Mouse (Mus musculus) forebrain, embryonic 14.5 days (tissue): ENCODE data around the gene 1700030K09Rik. TPM values are rescaled to one million over a fixed set of nuclear protein-coding genes. Genes with fewer than 3 reads are reported as not detected.

Source experiments
- ATAC-seq: fragments of 200-750 bp; cut with Nextera tagmentation; 2 replicates; pipeline ENCODE4 v1.8.0; 2017; ENCODE audit warnings: mild to moderate bottlenecking, moderate library complexity
- DNase-seq: peaks from one replicate; pipeline ENCODE4 v3.0.0-alpha.2; 2015; ENCODE audit warnings: low spot score
- H3K27ac ChIP-seq: fragments of 300-500 bp; sonication (generic); 2 replicates; pipeline ENCODE4 v1.5.1; 2014; ENCODE audit warnings: low read depth, mild to moderate bottlenecking, control low read depth, low read length, moderate library complexity
- H3K27me3 ChIP-seq: fragments of 300-500 bp; sonication (generic); replicated peaks from 2 replicates; pipeline ENCODE4 v1.6.1; 2014; ENCODE audit warnings: low read length, control low read depth, mixed read lengths; ENCODE audit not compliant: control insufficient read depth, insufficient read depth
- H3K36me3 ChIP-seq: fragments of 300-500 bp; sonication (generic); 2 replicates; pipeline ENCODE4 v1.6.1; 2014; ENCODE audit warnings: low read length, control low read depth; ENCODE audit not compliant: control insufficient read depth, insufficient read depth
- H3K4me1 ChIP-seq: fragments of 300-500 bp; sonication (generic); 2 replicates; pipeline ENCODE4 v1.6.1; 2014; ENCODE audit warnings: antibody characterized with exemption, low read length, control low read depth; ENCODE audit not compliant: control insufficient read depth, insufficient read depth
- H3K4me2 ChIP-seq: fragments of 300-500 bp; sonication (generic); 2 replicates; pipeline ENCODE4 v1.6.1; 2014; ENCODE audit warnings: mild to moderate bottlenecking, control low read depth, low read length
- H3K4me3 ChIP-seq: fragments of 300-500 bp; sonication (generic); 2 replicates; pipeline ENCODE4 v1.5.1; 2014; ENCODE audit warnings: low read depth, low read length, control low read depth
- H3K9ac ChIP-seq: fragments of 300-500 bp; sonication (generic); 2 replicates; pipeline ENCODE4 v1.6.1; 2014; ENCODE audit warnings: mild to moderate bottlenecking, low read length, control low read depth, moderate library complexity
- H3K9me3 ChIP-seq: fragments of 300-500 bp; sonication (generic); replicated peaks from 2 replicates; pipeline ENCODE4 v1.6.1; 2016; ENCODE audit warnings: low read length, control low read depth, mixed read lengths; ENCODE audit not compliant: control insufficient read depth
- WGBS: fragments of 180-500 bp; shearing (Covaris S2); extraction: QIAGEN DNeasy Blood & Tissue Kit; methylation state at CpG from one replicate; pipeline ENCODE4 v1.1.7; 2014; 5-methylcytosine and 5-hydroxymethylcytosine counted together
- polyA plus RNA-seq: library from polyadenylated mRNA; unstranded; fragments of >200 nt; fragmentation: Nextera tagmentation; extraction: Ambion mirVana; gene quantifications from 2 replicates; pipeline ENCODE4 v1.2.1, GENCODE M21; 2014

1700030K09Rik gene
- polyA plus RNA-seq, 1 experiment from 2014 or later: 14.8 TPM

GRCm38 (mm10) chr8:72420571-72421361, 22.9 kb upstream of the 1700030K09Rik start:
- H3K4me2 ChIP-seq: peak overlapping the region; percentile 77
- WGBS: under 1% methylated on average over 59 of the region's 73 CpGs

GRCm38 (mm10) chr8:72421362-72422335, 22.0 kb upstream of the 1700030K09Rik start, which contains the start of gene Eps15l1:
Gene Eps15l1 (minus strand): TSS chr8:72421460.
- Histone ChIP-seq H3K4me1 (peaks cover 16% of the 10 kb centered on the region), H3K9me3 (no peaks in the 10 kb centered on the region), H3K9ac (peak within 1 kb of the TSS; percentile 88), H3K4me2 (peak within 1 kb of the TSS; percentile 77), H3K4me3 (peak within 1 kb of the TSS; percentile 80), H3K27me3 (no peaks in the 10 kb centered on the region), H3K27ac (peak within 1 kb of the TSS; percentile 77), H3K36me3 (peaks cover 4% of the 10 kb centered on the region; the same call in 1 of the 2 replicates)
- ATAC-seq (peak; percentile 98), DNase-seq (peak; percentile 99)
- WGBS: under 1% methylated on average over 48 of the region's 48 CpGs

More at GRCm38 (mm10) chr8:72420571-72421361, 22.9 kb upstream of the 1700030K09Rik start:
- Histone ChIP-seq H3K9ac (peak overlapping the region; percentile 88), H3K27ac (peak overlapping the region; percentile 77), H3K36me3 (peaks cover 4% of the 10 kb centered on the region; the same call in 1 of the 2 replicates), H3K9me3 (no peaks in the 10 kb centered on the region), H3K4me3 (peak overlapping the region; percentile 80), H3K27me3 (no peaks in the 10 kb centered on the region), H3K4me1 (peaks cover 16% of the 10 kb centered on the region)
- ATAC-seq (peak; percentile 60), DNase-seq (peak; percentile 42)

- no peak for DNase-seq
- Histone ChIP-seq H3K36me3 (peaks cover 4% of the 10 kb centered on the region; the same call in 1 of the 2 replicates), H3K4me2 (no peak overlapping the region), H3K9ac (no peak overlapping the region), H3K27ac (no peak overlapping the region), H3K9me3 (no peaks in the 10 kb centered on the region), H3K4me1 (peaks cover 16% of the 10 kb centered on the region), H3K4me3 (no peak overlapping the region), H3K27me3 (no peaks in the 10 kb centered on the region)
- no peak for ATAC-seq
- WGBS: 69% methylated on average over 1 of the region's 1 CpGs
These were observed 20.8 kb upstream of the 1700030K09Rik start for GRCm38 (mm10) chr8:72422926-72423325.

GRCm38 (mm10) chr8:72429676-72430075, 14.0 kb upstream of the 1700030K09Rik start:
- WGBS: 62% methylated on average over 13 of the region's 13 CpGs
- Histone ChIP-seq H3K9me3 (no peaks in the 10 kb centered on the region), H3K4me2 (no peak overlapping the region), H3K27ac (no peak overlapping the region), H3K9ac (no peak overlapping the region), H3K4me1 (no peaks in the 10 kb centered on the region), H3K36me3 (no peaks in the 10 kb centered on the region), H3K4me3 (no peak overlapping the region), H3K27me3 (no peaks in the 10 kb centered on the region)
- DNase-seq: no peak
- no peak for ATAC-seq

- ATAC-seq: no peak
- Histone ChIP-seq H3K4me3 (no peak overlapping the region), H3K4me2 (no peak overlapping the region), H3K27me3 (no peaks in the 10 kb centered on the region), H3K9me3 (no peaks in the 10 kb centered on the region), H3K27ac (no peak overlapping the region), H3K36me3 (no peaks in the 10 kb centered on the region), H3K4me1 (no peaks in the 10 kb centered on the region), H3K9ac (no peak overlapping the region)
- 22% methylated on average over 2 of the region's 2 CpGs for WGBS
- peak; percentile 7 for DNase-seq
These were observed 8.7 kb upstream of the 1700030K09Rik start for GRCm38 (mm10) chr8:72434952-72435351.

GRCm38 (mm10) chr8:72438248-72439015, 5.2 kb upstream of the 1700030K09Rik start:
- ATAC-seq (no peak), DNase-seq (no peak)
- H3K9ac ChIP-seq: no peak overlapping the region
- H3K27me3 ChIP-seq: no peaks in the 10 kb centered on the region
- 67% methylated on average over 8 of the region's 8 CpGs for WGBS
- H3K9me3 ChIP-seq: no peaks in the 10 kb centered on the region
- no peaks in the 10 kb centered on the region for H3K36me3 ChIP-seq
- peaks cover 3% of the 10 kb centered on the region; the same call in 1 of the 2 replicates for H3K4me1 ChIP-seq
- no peak overlapping the region for H3K27ac ChIP-seq
- H3K4me2 ChIP-seq: no peak overlapping the region
- no peak overlapping the region for H3K4me3 ChIP-seq

GRCm38 (mm10) chr8:72443994-72444350, 292 bp downstream of the 1700030K09Rik start:
- Histone ChIP-seq H3K4me3 (peak overlapping the region; percentile 39), H3K9ac (peak overlapping the region; percentile 71), H3K27ac (peak overlapping the region; percentile 60; the same call in 1 of the 2 replicates), H3K4me2 (peak overlapping the region; percentile 59), H3K36me3 (peaks cover 10% of the 10 kb centered on the region; the same call in 1 of the 2 replicates), H3K4me1 (peaks cover 3% of the 10 kb centered on the region; the same call in 1 of the 2 replicates), H3K9me3 (no peaks in the 10 kb centered on the region), H3K27me3 (no peaks in the 10 kb centered on the region)
- peak; percentile 63; the same call in 1 of the 2 replicates for ATAC-seq
- whole genome bisulfite sequencing: 47% methylated on average over 6 of the region's 6 CpGs
- DNase-seq: no peak

GRCm38 (mm10) chr8:72445071-72445470, 1.4 kb downstream of the 1700030K09Rik start:
- Histone ChIP-seq H3K36me3 (peaks cover 21% of the 10 kb centered on the region), H3K9me3 (no peaks in the 10 kb centered on the region), H3K4me3 (no peak overlapping the region), H3K27me3 (no peaks in the 10 kb centered on the region), H3K4me1 (peaks cover 3% of the 10 kb centered on the region; the same call in 1 of the 2 replicates), H3K9ac (no peak overlapping the region), H3K4me2 (no peak overlapping the region), H3K27ac (no peak overlapping the region)
- ATAC-seq: no peak
- no peak for DNase-seq
- WGBS: 93% methylated on average over 6 of the region's 6 CpGs
